ENCODE assay signal across 8 mouse cellular contexts in genomic region chr10:116735607-116736006, GRCm38 (mm10).
DNase-seq lines count a peak whose midpoint lies in the region; ATAC-seq lines count a peak whose summit lies in the region.

No protein-coding gene starts in this region.

- no peaks in the 10 kb centered on the region for H3K36me3 ChIP-seq in kidney, embryonic 16.5 days (ENCODE audit: insufficient read depth, low read length)

- peak; percentile 87 for DNase-seq in kidney, adult 11 months
- peak; percentile 71 for DNase-seq in cerebellum, adult 8-10 months
- peak; percentile 39 to 61 for DNase-seq in heart, adult 9 months (ENCODE audit: low spot score in 2 of 2)
- peak; percentile 12 to 31 for DNase-seq in left cerebral cortex, adult 18-20 months (ENCODE audit: low spot score in 2 of 2)
- DNase-seq in thymus, postnatal 36 days = no peak
- no peak for DNase-seq in spleen, adult 18-20 months

- H3K4me3 ChIP-seq in kidney, embryonic 16.5 days (ENCODE audit: low read length) = no peak overlapping the region

- no peaks in the 10 kb centered on the region for H3K9me3 ChIP-seq in kidney, embryonic 16.5 days (ENCODE audit: low read length)

- no peak overlapping the region for H3K9ac ChIP-seq in kidney, embryonic 16.5 days (replicated peaks; ENCODE audit: low read length)

- H3K27ac ChIP-seq in kidney, embryonic 16.5 days (ENCODE audit: low read length) = no peak overlapping the region

- 88% methylated on average over 8 of the region's 8 CpGs for whole genome bisulfite sequencing in kidney, embryonic 16.5 days

- ATAC-seq in kidney, embryonic 16.5 days (ENCODE audit: low FRiP score, low TSS enrichment) = no peak
- no peak for ATAC-seq in CD4-positive, CD25-positive, alpha-beta regulatory T cell, adult 4 months

- H3K27me3 ChIP-seq in kidney, embryonic 16.5 days (ENCODE audit: insufficient read depth, low read length) = no peaks in the 10 kb centered on the region

- no peaks in the 10 kb centered on the region for H3K4me1 ChIP-seq in kidney, embryonic 16.5 days (ENCODE audit: insufficient read depth, low read length)

- H3K4me2 ChIP-seq in kidney, embryonic 16.5 days (replicated peaks; ENCODE audit: low read depth, low read length) = no peak overlapping the region

Comparison
In these comparisons a context has a peak if more than half of its experiments do, and no peak if none do; other contexts are left out.
1. DNase-seq: peak in kidney, adult 11 months (single experiment), cerebellum, adult 8-10 months (single experiment), heart, adult 9 months (2 of 2) and left cerebral cortex, adult 18-20 months (2 of 2); none in thymus, postnatal 36 days (0 of 2) and spleen, adult 18-20 months (0 of 2).